Mouse (Mus musculus): ENCODE data around the gene Mfsd4b2. TPM values are rescaled to one million over a fixed set of nuclear protein-coding genes. Genes with fewer than 3 reads are reported as not detected.

The Mfsd4b2 gene
- polyA plus RNA-seq (2015; fragmentation: Nextera tagmentation; extraction: Ambion mirVana) = 0.06 TPM in 1 of 2 replicates, not detected in the other

GRCm38 (mm10) chr10:39926616-39927139 is at the start of gene Mfsd4b2:
Mfsd4b2 (minus strand) TSS chr10:39926923.
- Histone ChIP-seq H3K27me3 (ENCODE audit: control insufficient read depth, insufficient read depth, low read depth, low read length) (peaks cover 21% of the 10 kb centered on the region), H3K36me3 (ENCODE audit: control insufficient read depth, insufficient read depth) (no peaks in the 10 kb centered on the region), H3K9me3 (replicated peaks; ENCODE audit: control insufficient read depth, low read length) (no peaks in the 10 kb centered on the region), H3K9ac (ENCODE audit: low read depth, low read length) (no peak within 1 kb of the TSS), H3K4me1 (ENCODE audit: control insufficient read depth, low read depth, low read length) (no peaks in the 10 kb centered on the region; the same call in 1 of the 2 replicates), H3K4me3 (ENCODE audit: low read depth, low read length) (peak within 1 kb of the TSS; percentile 35), H3K4me2 (ENCODE audit: low read depth, low read length) (peak within 1 kb of the TSS; percentile 58), H3K27ac (ENCODE audit: low read length) (no peak within 1 kb of the TSS)
- peak; percentile 11; the same call in 1 of the 2 replicates for ATAC-seq (ENCODE audit: low read depth)
- WGBS (ENCODE audit: insufficient replicate concordance) = 2% methylated on average over 41 of the region's 41 CpGs

GRCm38 (mm10) chr10:39975771-39976170 is 49.0 kb upstream of the Mfsd4b2 start:
- no peak overlapping the region for H3K4me2 ChIP-seq (ENCODE audit: low read depth, low read length)
- H3K4me3 ChIP-seq (ENCODE audit: low read depth, low read length) = no peak overlapping the region
- no peak for ATAC-seq (ENCODE audit: low read depth)
- H3K36me3 ChIP-seq (ENCODE audit: control insufficient read depth, insufficient read depth) = no peaks in the 10 kb centered on the region
- 46% methylated on average over 2 of the region's 2 CpGs for WGBS (ENCODE audit: insufficient replicate concordance)
- peaks cover 3% of the 10 kb centered on the region; the same call in 1 of the 2 replicates for H3K9me3 ChIP-seq (replicated peaks; ENCODE audit: control insufficient read depth, low read length)
- no peak overlapping the region for H3K9ac ChIP-seq (ENCODE audit: low read depth, low read length)
- H3K4me1 ChIP-seq (ENCODE audit: control insufficient read depth, low read depth, low read length) = no peaks in the 10 kb centered on the region
- H3K27me3 ChIP-seq (ENCODE audit: control insufficient read depth, insufficient read depth, low read depth, low read length) = no peaks in the 10 kb centered on the region
- H3K27ac ChIP-seq (ENCODE audit: low read length) = no peak overlapping the region

- H3K4me1 ChIP-seq (ENCODE audit: control insufficient read depth, low read depth, low read length) = no peaks in the 10 kb centered on the region
- ATAC-seq (ENCODE audit: low read depth) = no peak
- H3K4me2 ChIP-seq (ENCODE audit: low read depth, low read length) = no peak overlapping the region
- peaks cover 3% of the 10 kb centered on the region; the same call in 1 of the 2 replicates for H3K9me3 ChIP-seq (replicated peaks; ENCODE audit: control insufficient read depth, low read length)
- H3K27ac ChIP-seq (ENCODE audit: low read length) = no peak overlapping the region
- H3K9ac ChIP-seq (ENCODE audit: low read depth, low read length) = no peak overlapping the region
- no peak overlapping the region for H3K4me3 ChIP-seq (ENCODE audit: low read depth, low read length)
- no peaks in the 10 kb centered on the region for H3K27me3 ChIP-seq (ENCODE audit: control insufficient read depth, insufficient read depth, low read depth, low read length)
- no peaks in the 10 kb centered on the region for H3K36me3 ChIP-seq (ENCODE audit: control insufficient read depth, insufficient read depth)
- 61% methylated on average over 11 of the region's 11 CpGs for WGBS (ENCODE audit: insufficient replicate concordance)
Measured at GRCm38 (mm10) chr10:39974982-39975381, 48.3 kb upstream of the Mfsd4b2 start.

- H3K4me3 ChIP-seq (ENCODE audit: low read depth, low read length) = no peak overlapping the region
- WGBS (ENCODE audit: insufficient replicate concordance) = 76% methylated on average over 3 of the region's 3 CpGs
- H3K27me3 ChIP-seq (ENCODE audit: control insufficient read depth, insufficient read depth, low read depth, low read length) = no peaks in the 10 kb centered on the region
- no peak overlapping the region for H3K4me2 ChIP-seq (ENCODE audit: low read depth, low read length)
- H3K9ac ChIP-seq (ENCODE audit: low read depth, low read length) = no peak overlapping the region
- ATAC-seq (ENCODE audit: low read depth) = no peak
- no peak overlapping the region for H3K27ac ChIP-seq (ENCODE audit: low read length)
- H3K4me1 ChIP-seq (ENCODE audit: control insufficient read depth, low read depth, low read length) = no peaks in the 10 kb centered on the region
- H3K9me3 ChIP-seq (replicated peaks; ENCODE audit: control insufficient read depth, low read length) = no peaks in the 10 kb centered on the region
- no peaks in the 10 kb centered on the region for H3K36me3 ChIP-seq (ENCODE audit: control insufficient read depth, insufficient read depth)
Measured at GRCm38 (mm10) chr10:39967512-39967911, 40.8 kb upstream of the Mfsd4b2 start.

- Histone ChIP-seq H3K27me3 (ENCODE audit: control insufficient read depth, insufficient read depth, low read depth, low read length) (no peaks in the 10 kb centered on the region), H3K9ac (ENCODE audit: low read depth, low read length) (no peak overlapping the region), H3K4me1 (ENCODE audit: control insufficient read depth, low read depth, low read length) (peaks cover 3% of the 10 kb centered on the region; the same call in 1 of the 2 replicates), H3K9me3 (replicated peaks; ENCODE audit: control insufficient read depth, low read length) (no peaks in the 10 kb centered on the region), H3K4me3 (ENCODE audit: low read depth, low read length) (no peak overlapping the region), H3K27ac (ENCODE audit: low read length) (no peak overlapping the region), H3K36me3 (ENCODE audit: control insufficient read depth, insufficient read depth) (no peaks in the 10 kb centered on the region), H3K4me2 (ENCODE audit: low read depth, low read length) (no peak overlapping the region)
- WGBS (ENCODE audit: insufficient replicate concordance) = 11% methylated on average over 1 of the region's 1 CpGs
- no peak for ATAC-seq (ENCODE audit: low read depth)
Measured at GRCm38 (mm10) chr10:39961906-39962305, 35.2 kb upstream of the Mfsd4b2 start.

GRCm38 (mm10) chr10:39960441-39960822 is 33.7 kb upstream of the Mfsd4b2 start:
- WGBS (ENCODE audit: insufficient replicate concordance) = 37% methylated on average over 11 of the region's 11 CpGs
- peaks cover 3% of the 10 kb centered on the region; the same call in 1 of the 2 replicates for H3K4me1 ChIP-seq (ENCODE audit: control insufficient read depth, low read depth, low read length)
- no peak for ATAC-seq (ENCODE audit: low read depth)
- H3K27ac ChIP-seq (ENCODE audit: low read length) = no peak overlapping the region
- no peak overlapping the region for H3K9ac ChIP-seq (ENCODE audit: low read depth, low read length)
- H3K4me3 ChIP-seq (ENCODE audit: low read depth, low read length) = no peak overlapping the region; the same call in 1 of the 2 replicates
- no peaks in the 10 kb centered on the region for H3K9me3 ChIP-seq (replicated peaks; ENCODE audit: control insufficient read depth, low read length)
- H3K4me2 ChIP-seq (ENCODE audit: low read depth, low read length) = peak overlapping the region; percentile 71
- H3K36me3 ChIP-seq (ENCODE audit: control insufficient read depth, insufficient read depth) = no peaks in the 10 kb centered on the region
- no peaks in the 10 kb centered on the region for H3K27me3 ChIP-seq (ENCODE audit: control insufficient read depth, insufficient read depth, low read depth, low read length)

GRCm38 (mm10) chr10:39959761-39960440 is 33.2 kb upstream of the Mfsd4b2 start, which contains the start of gene Mfsd4b3:
Mfsd4b3 (minus strand) TSS chr10:39960153.
- WGBS (ENCODE audit: insufficient replicate concordance) = under 1% methylated on average over 38 of the region's 38 CpGs
- H3K4me1 ChIP-seq (ENCODE audit: control insufficient read depth, low read depth, low read length) = peaks cover 3% of the 10 kb centered on the region; the same call in 1 of the 2 replicates
- H3K9ac ChIP-seq (ENCODE audit: low read depth, low read length) = peak within 1 kb of the TSS; percentile 65
- ATAC-seq (ENCODE audit: low read depth) = peak; percentile 97
- H3K9me3 ChIP-seq (replicated peaks; ENCODE audit: control insufficient read depth, low read length) = no peaks in the 10 kb centered on the region
- peak within 1 kb of the TSS; percentile 71 for H3K4me2 ChIP-seq (ENCODE audit: low read depth, low read length)
- H3K4me3 ChIP-seq (ENCODE audit: low read depth, low read length) = peak within 1 kb of the TSS; percentile 65
- H3K27ac ChIP-seq (ENCODE audit: low read length) = peak within 1 kb of the TSS; percentile 77
- H3K36me3 ChIP-seq (ENCODE audit: control insufficient read depth, insufficient read depth) = no peaks in the 10 kb centered on the region
- no peaks in the 10 kb centered on the region for H3K27me3 ChIP-seq (ENCODE audit: control insufficient read depth, insufficient read depth, low read depth, low read length)

GRCm38 (mm10) chr10:39958266-39958665 is 31.5 kb upstream of the Mfsd4b2 start:
- no peak for ATAC-seq (ENCODE audit: low read depth)
- H3K9ac ChIP-seq (ENCODE audit: low read depth, low read length) = no peak overlapping the region
- H3K27ac ChIP-seq (ENCODE audit: low read length) = no peak overlapping the region
- no peaks in the 10 kb centered on the region for H3K36me3 ChIP-seq (ENCODE audit: control insufficient read depth, insufficient read depth)
- H3K9me3 ChIP-seq (replicated peaks; ENCODE audit: control insufficient read depth, low read length) = no peaks in the 10 kb centered on the region
- H3K4me3 ChIP-seq (ENCODE audit: low read depth, low read length) = no peak overlapping the region
- peaks cover 3% of the 10 kb centered on the region; the same call in 1 of the 2 replicates for H3K4me1 ChIP-seq (ENCODE audit: control insufficient read depth, low read depth, low read length)
- no peaks in the 10 kb centered on the region for H3K27me3 ChIP-seq (ENCODE audit: control insufficient read depth, insufficient read depth, low read depth, low read length)
- H3K4me2 ChIP-seq (ENCODE audit: low read depth, low read length) = no peak overlapping the region
- WGBS (ENCODE audit: insufficient replicate concordance) = 47% methylated on average over 4 of the region's 4 CpGs

- Histone ChIP-seq H3K9me3 (replicated peaks; ENCODE audit: control insufficient read depth, low read length) (no peaks in the 10 kb centered on the region), H3K4me2 (ENCODE audit: low read depth, low read length) (no peak overlapping the region), H3K9ac (ENCODE audit: low read depth, low read length) (no peak overlapping the region), H3K27ac (ENCODE audit: low read length) (no peak overlapping the region), H3K4me3 (ENCODE audit: low read depth, low read length) (no peak overlapping the region), H3K4me1 (ENCODE audit: control insufficient read depth, low read depth, low read length) (peaks cover 3% of the 10 kb centered on the region; the same call in 1 of the 2 replicates), H3K27me3 (ENCODE audit: control insufficient read depth, insufficient read depth, low read depth, low read length) (no peaks in the 10 kb centered on the region), H3K36me3 (ENCODE audit: control insufficient read depth, insufficient read depth) (no peaks in the 10 kb centered on the region)
- WGBS (ENCODE audit: insufficient replicate concordance) = 34% methylated on average over 2 of the region's 2 CpGs
- ATAC-seq (ENCODE audit: low read depth) = no peak
Measured at GRCm38 (mm10) chr10:39956340-39956878, 29.7 kb upstream of the Mfsd4b2 start.
